Mouse (Mus musculus) embryonic facial prominence, embryonic 14.5 days (tissue): ENCODE data around the gene Anks4b. TPM values are rescaled to one million over a fixed set of nuclear protein-coding genes. Genes with fewer than 3 reads are reported as not detected.
A peak's percentile ranks its signal among the peaks of the same experiment; 100 is the strongest.

Experiments used
- ATAC-seq: fragments of 200-750 bp; cut with Nextera tagmentation; 2 replicates; pipeline ENCODE4 v1.8.0; 2017; ENCODE audit warnings: low read depth, moderate number of reproducible peaks, moderate TSS enrichment
- DNase-seq: peaks from one replicate; pipeline ENCODE4 v3.0.0-alpha.2; 2015; ENCODE audit warnings: low spot score
- H3K27ac ChIP-seq: fragments of 300-500 bp; sonication (generic); replicated peaks from 2 replicates; pipeline ENCODE4 v1.5.1; 2014; ENCODE audit warnings: low read depth, mild to moderate bottlenecking, low read length, moderate library complexity
- H3K27me3 ChIP-seq: fragments of 300-500 bp; sonication (generic); replicated peaks from 2 replicates; pipeline ENCODE4 v1.6.1; 2014; ENCODE audit warnings: low read length; ENCODE audit not compliant: control insufficient read depth, insufficient read depth
- H3K36me3 ChIP-seq: fragments of 300-500 bp; sonication (generic); 2 replicates; pipeline ENCODE4 v1.6.1; 2014; ENCODE audit warnings: low read length, mixed read lengths; ENCODE audit not compliant: control insufficient read depth, insufficient read depth
- H3K4me1 ChIP-seq: fragments of 300-500 bp; sonication (generic); 2 replicates; pipeline ENCODE4 v1.6.1; 2014; ENCODE audit warnings: antibody characterized with exemption, low read length; ENCODE audit not compliant: control insufficient read depth, insufficient read depth
- H3K4me2 ChIP-seq: fragments of 300-500 bp; sonication (generic); 2 replicates; pipeline ENCODE4 v1.6.1; 2014; ENCODE audit warnings: low read depth, mild to moderate bottlenecking, low read length, moderate library complexity, mixed read lengths
- H3K4me3 ChIP-seq: fragments of 300-500 bp; sonication (generic); 2 replicates; pipeline ENCODE4 v1.5.1; 2014; ENCODE audit warnings: low read depth, mild to moderate bottlenecking, low read length
- H3K9ac ChIP-seq: fragments of 300-500 bp; sonication (generic); 2 replicates; pipeline ENCODE4 v1.6.1; 2014; ENCODE audit warnings: low read depth, mild to moderate bottlenecking, low read length, moderate library complexity, mixed read lengths
- H3K9me3 ChIP-seq: fragments of 300-500 bp; sonication (generic); 2 replicates; pipeline ENCODE4 v1.6.1; 2016; ENCODE audit warnings: low read length; ENCODE audit not compliant: control insufficient read depth
- WGBS: fragments of 180-500 bp; shearing (Covaris S2); extraction: QIAGEN DNeasy Blood & Tissue Kit; methylation state at CpG from one replicate; pipeline ENCODE4 v1.1.7; 2014; 5-methylcytosine and 5-hydroxymethylcytosine counted together
- polyA plus RNA-seq: library from polyadenylated mRNA; unstranded; fragments of >200 nt; fragmentation: Nextera tagmentation; extraction: Ambion mirVana; gene quantifications from 2 replicates; pipeline ENCODE4 v1.2.1, GENCODE M21; 2014

The Anks4b gene
- polyA plus RNA-seq, 1 experiment from 2014 or later = not detected

- WGBS = 10% methylated on average over 2 of the region's 2 CpGs
- Histone ChIP-seq H3K4me1 (no peaks in the 10 kb centered on the region; the same call in 1 of the 2 replicates), H3K4me2 (no peak overlapping the region), H3K9me3 (no peaks in the 10 kb centered on the region), H3K9ac (no peak overlapping the region), H3K27me3 (no peaks in the 10 kb centered on the region), H3K36me3 (no peaks in the 10 kb centered on the region), H3K4me3 (no peak overlapping the region), H3K27ac (no peak overlapping the region)
- DNase-seq (peak; percentile 44), ATAC-seq (0 out of 2 replicates have a peak, but pooled peaks have one; percentile 37)
Measured at GRCm38 (mm10) chr7:120178935-120179334, 5.3 kb downstream of the Anks4b start.

- H3K4me3 ChIP-seq = no peak overlapping the region
- no peak overlapping the region for H3K9ac ChIP-seq
- no peak overlapping the region for H3K4me2 ChIP-seq
- H3K36me3 ChIP-seq = no peaks in the 10 kb centered on the region
- no peaks in the 10 kb centered on the region; the same call in 1 of the 2 replicates for H3K4me1 ChIP-seq
- H3K27ac ChIP-seq = no peak overlapping the region
- no peaks in the 10 kb centered on the region for H3K27me3 ChIP-seq
- no peaks in the 10 kb centered on the region for H3K9me3 ChIP-seq
- WGBS = 78% methylated on average over 5 of the region's 5 CpGs
- DNase-seq (no peak), ATAC-seq (no peak)
Measured at GRCm38 (mm10) chr7:120180547-120180946, 6.9 kb downstream of the Anks4b start.

GRCm38 (mm10) chr7:120181401-120182230 is 8.0 kb downstream of the Anks4b start:
- Histone ChIP-seq H3K27ac (no peak overlapping the region), H3K9me3 (no peaks in the 10 kb centered on the region), H3K27me3 (no peaks in the 10 kb centered on the region), H3K4me1 (no peaks in the 10 kb centered on the region; the same call in 1 of the 2 replicates), H3K4me2 (no peak overlapping the region), H3K4me3 (no peak overlapping the region), H3K36me3 (no peaks in the 10 kb centered on the region), H3K9ac (no peak overlapping the region)
- ATAC-seq (no peak), DNase-seq (no peak)
- WGBS = 86% methylated on average over 4 of the region's 4 CpGs

GRCm38 (mm10) chr7:120182891-120183290 is 9.2 kb downstream of the Anks4b start:
- ATAC-seq (no peak), DNase-seq (no peak)
- Histone ChIP-seq H3K9me3 (no peaks in the 10 kb centered on the region), H3K27me3 (no peaks in the 10 kb centered on the region), H3K4me3 (no peak overlapping the region), H3K27ac (no peak overlapping the region), H3K9ac (no peak overlapping the region), H3K36me3 (no peaks in the 10 kb centered on the region), H3K4me1 (no peaks in the 10 kb centered on the region; the same call in 1 of the 2 replicates), H3K4me2 (no peak overlapping the region)

GRCm38 (mm10) chr7:120188946-120189345 is 15.3 kb downstream of the Anks4b start:
- Histone ChIP-seq H3K36me3 (no peaks in the 10 kb centered on the region), H3K9ac (no peak overlapping the region), H3K27ac (no peak overlapping the region), H3K4me2 (no peak overlapping the region), H3K4me3 (no peak overlapping the region), H3K27me3 (no peaks in the 10 kb centered on the region), H3K9me3 (no peaks in the 10 kb centered on the region), H3K4me1 (peaks cover 11% of the 10 kb centered on the region)
- 74% methylated on average over 5 of the region's 5 CpGs for WGBS
- ATAC-seq (no peak), DNase-seq (no peak)

GRCm38 (mm10) chr7:120189369-120190149 is 15.9 kb downstream of the Anks4b start:
- Histone ChIP-seq H3K27ac (no peak overlapping the region), H3K27me3 (no peaks in the 10 kb centered on the region), H3K4me1 (peaks cover 11% of the 10 kb centered on the region), H3K4me2 (no peak overlapping the region), H3K36me3 (no peaks in the 10 kb centered on the region), H3K9me3 (no peaks in the 10 kb centered on the region), H3K4me3 (no peak overlapping the region), H3K9ac (no peak overlapping the region)
- 50% methylated on average over 8 of the region's 8 CpGs for WGBS
- DNase-seq = peak; percentile 32
- ATAC-seq = 0 out of 2 replicates have a peak, but pooled peaks have one; percentile 35

GRCm38 (mm10) chr7:120190150-120190665 is 16.6 kb downstream of the Anks4b start:
- ATAC-seq (peak; percentile 19; the same call in 1 of the 2 replicates), DNase-seq (peak; percentile 52)
- H3K4me1 ChIP-seq = peaks cover 11% of the 10 kb centered on the region
- 34% methylated on average over 8 of the region's 8 CpGs for WGBS
- no peak overlapping the region for H3K4me2 ChIP-seq
- no peak overlapping the region for H3K27ac ChIP-seq
- no peak overlapping the region for H3K9ac ChIP-seq
- no peaks in the 10 kb centered on the region for H3K9me3 ChIP-seq
- no peaks in the 10 kb centered on the region for H3K36me3 ChIP-seq
- H3K27me3 ChIP-seq = no peaks in the 10 kb centered on the region
- H3K4me3 ChIP-seq = no peak overlapping the region

GRCm38 (mm10) chr7:120192207-120192606 is 18.5 kb downstream of the Anks4b start:
- Histone ChIP-seq H3K4me2 (no peak overlapping the region), H3K27me3 (no peaks in the 10 kb centered on the region), H3K9me3 (no peaks in the 10 kb centered on the region), H3K27ac (no peak overlapping the region), H3K4me3 (no peak overlapping the region), H3K36me3 (no peaks in the 10 kb centered on the region), H3K9ac (no peak overlapping the region), H3K4me1 (peaks cover 11% of the 10 kb centered on the region)
- DNase-seq (no peak), ATAC-seq (no peak)
- WGBS = 38% methylated on average over 3 of the region's 3 CpGs
